Mouse (Mus musculus): Measurements from ENCODE around the gene Map3k11. TPM values are rescaled to one million over a fixed set of nuclear protein-coding genes. Genes with fewer than 3 reads are reported as not detected.

Gene Map3k11
- polyA plus RNA-seq (2015; fragmentation: Nextera tagmentation; extraction: Ambion mirVana) = 22.7 and 24.9 TPM in 2 replicates

DNA sequence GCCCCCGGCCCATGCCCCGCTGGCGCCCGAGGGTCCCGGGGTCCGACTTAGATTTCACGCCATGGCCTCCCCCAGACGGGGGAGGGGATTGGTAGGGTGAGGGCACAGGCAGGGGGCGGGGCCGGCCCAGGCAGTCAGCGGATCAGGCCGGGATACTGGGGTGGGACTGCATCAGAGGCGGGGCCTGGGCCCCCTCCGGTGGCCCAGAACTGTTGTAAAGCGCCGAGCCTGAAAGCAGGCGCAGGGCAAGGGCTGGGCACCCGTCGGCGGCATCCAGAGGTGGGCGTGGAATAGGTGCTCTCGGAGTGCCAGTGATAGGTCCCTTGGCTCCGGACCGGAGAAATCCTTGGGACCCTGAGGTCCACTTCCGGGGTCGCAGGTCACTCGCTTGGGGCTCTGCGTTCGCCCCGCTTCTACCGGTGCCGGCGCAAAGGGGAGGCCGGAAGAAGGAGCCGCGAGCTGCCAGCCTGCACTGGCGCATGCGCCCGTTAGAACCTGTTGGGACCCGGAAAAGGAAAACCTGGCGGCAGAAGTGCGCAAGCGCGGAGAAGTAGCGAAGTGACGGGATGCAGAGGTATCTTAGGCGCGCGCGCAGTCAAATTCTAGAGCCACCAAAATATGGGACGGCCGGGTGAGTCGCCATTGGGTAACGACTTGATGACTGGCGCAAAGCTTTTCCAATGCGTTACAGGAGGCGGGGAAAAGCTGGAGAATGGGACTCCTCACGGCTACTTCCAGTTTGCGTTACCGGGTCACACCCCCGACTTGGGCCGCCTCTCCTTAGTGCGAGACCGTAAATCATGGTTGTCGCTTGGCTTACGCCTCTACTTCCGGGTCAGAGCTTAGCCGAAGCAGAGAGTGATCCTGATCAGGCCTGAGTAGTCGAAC is at the start of gene Map3k11, which contains the start of gene Pcnx3:
Gene Map3k11 (plus strand): TSS at position 543 of the 888 bp plus-strand sequence.
Gene Pcnx3 (minus strand): TSS at position 709 of the 888 bp plus-strand sequence.
- peak within 1 kb of the TSS; percentile 88 for H3K4me3 ChIP-seq
- under 1% methylated on average over 69 of the region's 69 CpGs for WGBS
- peak within 1 kb of the TSS; percentile 100 for H3K4me2 ChIP-seq
- peak within 1 kb of the TSS; percentile 97 for H3K27ac ChIP-seq
- no peaks in the 10 kb centered on the region for H3K27me3 ChIP-seq
- peaks cover 47% of the 10 kb centered on the region for H3K36me3 ChIP-seq
- H3K4me1 ChIP-seq = peaks cover 49% of the 10 kb centered on the region
- peak within 1 kb of the TSS; percentile 85 for H3K9ac ChIP-seq
- peak; percentile 92 for ATAC-seq (ENCODE audit: insufficient number of reproducible peaks, low FRiP score, low TSS enrichment, low read depth)
- no peaks in the 10 kb centered on the region for H3K9me3 ChIP-seq

DNA sequence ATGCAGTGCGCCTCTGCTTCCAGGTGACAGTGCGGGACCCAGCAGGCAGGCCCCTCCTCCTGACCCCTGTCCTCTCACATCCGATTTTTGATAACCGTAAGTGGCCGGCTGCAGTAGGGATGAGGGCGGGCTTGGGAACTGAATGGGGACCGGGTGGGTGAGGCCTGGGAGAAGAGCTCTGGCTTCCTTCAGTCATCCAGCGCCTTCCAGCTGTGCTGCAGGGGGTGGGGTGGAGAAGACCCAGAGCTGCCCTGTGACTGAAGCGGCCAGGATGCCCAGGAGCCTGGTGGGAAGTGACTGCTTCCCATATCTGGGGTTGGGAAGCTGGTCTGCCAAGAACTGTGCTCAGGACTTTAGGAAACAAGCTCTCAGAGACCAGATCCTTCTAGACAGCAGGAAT is 48.2 kb upstream of the Map3k11 start:
- Histone ChIP-seq H3K4me1 (peaks cover 25% of the 10 kb centered on the region), H3K4me3 (no peak overlapping the region), H3K9me3 (no peaks in the 10 kb centered on the region), H3K27me3 (no peaks in the 10 kb centered on the region), H3K27ac (no peak overlapping the region), H3K36me3 (peaks cover 67% of the 10 kb centered on the region), H3K4me2 (no peak overlapping the region), H3K9ac (no peak overlapping the region)
- ATAC-seq (ENCODE audit: insufficient number of reproducible peaks, low FRiP score, low TSS enrichment, low read depth) = no peak
- WGBS = 61% methylated on average over 9 of the region's 9 CpGs

DNA sequence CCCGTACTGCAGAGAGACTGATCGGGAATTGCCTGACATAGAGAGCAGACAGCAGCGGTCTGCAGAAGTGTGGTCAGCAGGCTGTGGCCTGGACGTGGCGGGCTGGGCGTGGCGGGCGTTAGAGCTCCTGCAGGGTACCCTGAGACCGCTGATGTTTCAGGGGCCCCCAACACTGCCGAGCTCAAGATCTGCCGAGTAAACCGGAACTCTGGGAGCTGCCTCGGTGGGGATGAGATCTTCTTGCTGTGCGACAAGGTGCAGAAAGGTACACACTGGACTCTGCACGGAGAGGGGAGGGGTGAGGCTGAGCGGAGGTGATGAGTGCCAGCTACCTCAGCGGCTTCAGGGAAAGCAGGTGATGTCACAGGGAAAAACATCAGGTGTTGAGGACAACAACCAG is 47.5 kb upstream of the Map3k11 start:
- Histone ChIP-seq H3K27me3 (no peaks in the 10 kb centered on the region), H3K4me2 (no peak overlapping the region), H3K9me3 (no peaks in the 10 kb centered on the region), H3K27ac (no peak overlapping the region), H3K4me1 (peaks cover 25% of the 10 kb centered on the region), H3K9ac (no peak overlapping the region), H3K4me3 (no peak overlapping the region), H3K36me3 (peaks cover 74% of the 10 kb centered on the region)
- no peak for ATAC-seq (ENCODE audit: insufficient number of reproducible peaks, low FRiP score, low TSS enrichment, low read depth)
- WGBS = 89% methylated on average over 17 of the region's 17 CpGs

DNA sequence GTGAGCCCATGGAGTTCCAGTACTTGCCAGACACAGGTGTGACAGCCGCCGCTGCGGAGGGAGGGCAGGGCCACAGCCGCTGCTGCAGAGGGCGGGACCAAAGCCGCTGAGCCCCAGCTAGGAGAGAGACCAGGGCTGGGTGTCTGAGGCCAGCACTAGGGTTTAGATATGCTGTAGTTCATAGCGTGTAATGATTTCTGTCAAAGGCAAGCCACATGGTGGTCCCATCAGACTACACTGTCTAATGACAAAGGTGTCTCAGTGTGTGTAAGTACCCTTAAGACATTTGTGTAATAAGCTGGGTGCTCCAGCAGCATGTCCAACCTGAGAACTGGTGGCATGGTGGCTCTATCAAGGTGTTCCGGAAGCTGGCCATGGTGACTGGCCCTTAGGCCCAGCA is 46.9 kb upstream of the Map3k11 start:
- Histone ChIP-seq H3K4me2 (no peak overlapping the region), H3K27me3 (no peaks in the 10 kb centered on the region), H3K9ac (no peak overlapping the region), H3K4me1 (peaks cover 22% of the 10 kb centered on the region), H3K36me3 (peaks cover 79% of the 10 kb centered on the region), H3K9me3 (no peaks in the 10 kb centered on the region), H3K4me3 (no peak overlapping the region), H3K27ac (no peak overlapping the region)
- WGBS = 90% methylated on average over 8 of the region's 8 CpGs
- ATAC-seq (ENCODE audit: insufficient number of reproducible peaks, low FRiP score, low TSS enrichment, low read depth) = no peak

DNA sequence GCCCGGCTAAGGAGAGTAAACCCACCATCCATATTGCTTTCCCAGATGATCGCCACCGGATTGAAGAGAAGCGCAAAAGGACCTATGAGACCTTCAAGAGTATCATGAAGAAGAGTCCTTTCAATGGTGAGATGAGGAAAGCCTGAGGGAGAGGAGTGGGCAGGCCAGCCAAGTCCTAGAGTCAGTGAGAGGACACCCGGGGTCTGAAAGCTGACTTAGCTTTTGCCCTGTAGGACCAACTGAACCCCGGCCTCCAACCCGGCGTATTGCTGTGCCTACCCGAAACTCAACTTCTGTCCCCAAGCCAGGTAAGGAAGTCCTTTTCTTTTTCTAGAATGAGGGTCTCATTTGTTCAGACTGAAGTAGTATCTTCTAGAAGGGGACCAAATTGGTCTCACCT is 43.3 kb upstream of the Map3k11 start:
- H3K27me3 ChIP-seq = no peaks in the 10 kb centered on the region
- ATAC-seq (ENCODE audit: insufficient number of reproducible peaks, low FRiP score, low TSS enrichment, low read depth) = no peak
- 93% methylated on average over 9 of the region's 9 CpGs for WGBS
- no peak overlapping the region for H3K4me2 ChIP-seq
- H3K27ac ChIP-seq = no peak overlapping the region
- H3K4me3 ChIP-seq = no peak overlapping the region
- no peaks in the 10 kb centered on the region for H3K9me3 ChIP-seq
- peaks cover 77% of the 10 kb centered on the region for H3K36me3 ChIP-seq
- H3K4me1 ChIP-seq = peaks cover 14% of the 10 kb centered on the region
- H3K9ac ChIP-seq = no peak overlapping the region

DNA sequence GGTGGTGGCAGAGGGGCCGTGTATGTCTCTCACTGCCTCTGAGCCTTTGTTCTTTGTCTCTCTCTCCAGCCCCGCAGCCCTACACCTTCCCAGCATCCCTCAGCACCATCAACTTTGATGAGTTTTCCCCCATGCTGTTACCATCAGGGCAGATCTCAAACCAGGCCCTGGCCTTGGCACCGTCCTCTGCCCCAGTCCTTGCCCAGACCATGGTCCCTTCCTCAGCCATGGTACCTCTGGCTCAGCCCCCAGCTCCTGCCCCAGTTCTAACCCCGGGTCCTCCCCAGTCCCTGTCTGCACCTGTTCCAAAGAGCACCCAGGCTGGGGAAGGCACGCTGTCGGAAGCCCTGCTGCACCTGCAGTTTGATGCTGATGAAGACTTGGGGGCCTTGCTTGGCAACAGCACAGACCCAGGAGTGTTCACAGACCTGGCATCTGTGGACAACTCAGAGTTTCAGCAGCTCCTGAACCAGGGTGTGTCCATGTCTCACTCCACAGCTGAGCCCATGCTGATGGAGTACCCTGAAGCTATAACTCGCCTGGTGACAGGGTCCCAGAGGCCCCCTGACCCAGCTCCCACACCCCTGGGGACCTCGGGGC is 41.7 kb upstream of the Map3k11 start:
- no peak for ATAC-seq (ENCODE audit: insufficient number of reproducible peaks, low FRiP score, low TSS enrichment, low read depth)
- Histone ChIP-seq H3K4me1 (peaks cover 14% of the 10 kb centered on the region), H3K4me3 (no peak overlapping the region)

DNA sequence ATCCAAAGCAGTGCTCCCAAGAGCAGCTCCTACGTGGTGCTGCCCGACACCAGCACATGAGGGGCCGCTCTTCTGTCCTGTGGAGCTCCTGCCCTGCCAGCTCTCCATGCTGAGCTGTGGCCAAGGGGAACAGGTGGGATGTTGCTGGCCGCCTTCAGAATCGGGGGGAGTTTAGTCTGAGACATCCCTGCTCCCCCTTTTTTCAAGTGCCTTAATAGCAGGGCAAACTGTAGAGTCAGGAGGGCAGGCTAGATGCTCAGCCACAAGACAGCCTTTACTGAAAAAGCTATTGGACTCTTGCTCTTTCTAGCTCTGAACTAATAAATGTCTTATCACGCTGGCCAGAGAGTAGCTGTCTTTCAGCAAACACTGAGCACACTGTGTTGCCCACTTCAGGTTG is 40.8 kb upstream of the Map3k11 start:
- Histone ChIP-seq H3K27me3 (no peaks in the 10 kb centered on the region), H3K9me3 (no peaks in the 10 kb centered on the region), H3K4me1 (peaks cover 14% of the 10 kb centered on the region), H3K4me3 (no peak overlapping the region), H3K4me2 (no peak overlapping the region), H3K36me3 (peaks cover 75% of the 10 kb centered on the region), H3K9ac (no peak overlapping the region), H3K27ac (peak overlapping the region; percentile 83)
- ATAC-seq (ENCODE audit: insufficient number of reproducible peaks, low FRiP score, low TSS enrichment, low read depth) = no peak
- 92% methylated on average over 6 of the region's 6 CpGs for WGBS

More for the DNA sequence above, 41.7 kb upstream of the Map3k11 start:
- Histone ChIP-seq H3K9ac (no peak overlapping the region), H3K4me2 (no peak overlapping the region), H3K9me3 (no peaks in the 10 kb centered on the region), H3K27ac (no peak overlapping the region), H3K27me3 (no peaks in the 10 kb centered on the region), H3K36me3 (peaks cover 75% of the 10 kb centered on the region)
- WGBS = 90% methylated on average over 8 of the region's 8 CpGs

DNA sequence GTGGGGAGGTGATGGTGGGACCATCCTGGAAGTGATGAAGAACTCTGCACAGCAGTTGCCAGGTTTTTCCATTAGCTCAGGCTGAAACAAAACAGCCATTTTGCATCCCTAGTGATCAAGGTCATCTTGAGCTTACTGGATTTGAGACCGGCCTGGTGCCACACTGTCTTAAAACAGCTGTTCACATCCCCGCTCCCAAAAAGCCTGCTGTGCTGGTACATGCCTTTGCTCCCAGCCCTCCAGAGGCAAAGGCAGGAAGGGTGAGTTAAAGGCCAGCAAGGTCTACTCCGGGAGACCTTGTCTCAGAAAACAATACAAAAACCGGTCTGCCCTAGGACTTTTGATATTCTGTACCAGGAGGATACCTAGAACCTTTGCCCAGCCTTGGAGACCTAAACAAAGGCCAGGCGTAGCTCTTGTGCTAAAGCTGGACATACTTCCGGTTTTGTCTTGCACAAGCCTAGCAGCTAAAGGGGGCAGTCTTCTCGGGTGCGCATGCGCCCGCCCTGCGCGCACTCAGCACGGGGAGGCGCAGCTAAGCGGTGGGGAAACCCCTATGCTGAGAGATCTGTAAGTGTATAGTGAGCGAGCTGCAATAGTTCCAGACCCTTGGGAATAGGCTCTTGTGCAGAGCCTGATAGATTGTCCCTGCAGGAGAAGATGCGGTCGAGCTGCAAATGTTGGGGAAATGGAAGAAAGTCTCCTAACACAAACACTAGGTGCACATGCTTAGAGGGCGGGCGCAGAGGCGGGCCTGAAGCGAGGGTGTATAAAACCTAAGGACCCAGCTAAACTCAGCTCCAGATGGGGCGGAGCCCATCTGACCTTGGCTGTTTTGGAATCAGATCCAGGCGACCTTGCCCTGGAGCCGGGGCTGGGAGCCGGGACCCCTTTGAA is 39.9 kb upstream of the Map3k11 start:
- Histone ChIP-seq H3K27me3 (no peaks in the 10 kb centered on the region), H3K27ac (peak overlapping the region; percentile 83), H3K9ac (no peak overlapping the region), H3K4me2 (peak overlapping the region; percentile 55), H3K4me1 (peaks cover 14% of the 10 kb centered on the region), H3K4me3 (peak overlapping the region; percentile 30), H3K36me3 (peaks cover 72% of the 10 kb centered on the region), H3K9me3 (no peaks in the 10 kb centered on the region)
- 11% methylated on average over 26 of the region's 26 CpGs for WGBS
- peak; percentile 82 for ATAC-seq (ENCODE audit: insufficient number of reproducible peaks, low FRiP score, low TSS enrichment, low read depth)

DNA sequence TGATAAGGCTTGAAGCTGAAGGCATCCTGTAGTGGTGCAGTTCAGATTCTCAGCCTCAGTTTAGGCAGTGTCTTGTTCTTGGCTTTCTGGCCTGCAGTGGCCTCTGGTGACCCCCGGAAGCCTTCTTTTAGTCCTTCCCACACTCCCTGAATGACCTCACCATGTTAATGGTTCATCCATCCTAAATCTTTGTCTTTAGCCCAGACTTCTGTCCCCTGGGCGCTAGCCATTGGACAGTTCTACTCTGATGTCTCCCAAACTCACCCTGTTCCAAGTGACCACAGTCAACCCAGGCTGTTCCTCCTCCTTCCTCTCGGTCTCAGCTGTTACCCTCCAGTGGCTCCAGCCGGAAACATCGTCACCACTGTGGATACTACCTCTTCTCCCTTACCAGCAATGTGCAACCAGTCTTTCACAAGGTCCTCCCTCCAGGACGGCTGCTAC is 39.2 kb upstream of the Map3k11 start:
- H3K27ac ChIP-seq = peak overlapping the region; percentile 83
- 67% methylated on average over 6 of the region's 6 CpGs for WGBS
- peaks cover 21% of the 10 kb centered on the region for H3K4me1 ChIP-seq

DNA sequence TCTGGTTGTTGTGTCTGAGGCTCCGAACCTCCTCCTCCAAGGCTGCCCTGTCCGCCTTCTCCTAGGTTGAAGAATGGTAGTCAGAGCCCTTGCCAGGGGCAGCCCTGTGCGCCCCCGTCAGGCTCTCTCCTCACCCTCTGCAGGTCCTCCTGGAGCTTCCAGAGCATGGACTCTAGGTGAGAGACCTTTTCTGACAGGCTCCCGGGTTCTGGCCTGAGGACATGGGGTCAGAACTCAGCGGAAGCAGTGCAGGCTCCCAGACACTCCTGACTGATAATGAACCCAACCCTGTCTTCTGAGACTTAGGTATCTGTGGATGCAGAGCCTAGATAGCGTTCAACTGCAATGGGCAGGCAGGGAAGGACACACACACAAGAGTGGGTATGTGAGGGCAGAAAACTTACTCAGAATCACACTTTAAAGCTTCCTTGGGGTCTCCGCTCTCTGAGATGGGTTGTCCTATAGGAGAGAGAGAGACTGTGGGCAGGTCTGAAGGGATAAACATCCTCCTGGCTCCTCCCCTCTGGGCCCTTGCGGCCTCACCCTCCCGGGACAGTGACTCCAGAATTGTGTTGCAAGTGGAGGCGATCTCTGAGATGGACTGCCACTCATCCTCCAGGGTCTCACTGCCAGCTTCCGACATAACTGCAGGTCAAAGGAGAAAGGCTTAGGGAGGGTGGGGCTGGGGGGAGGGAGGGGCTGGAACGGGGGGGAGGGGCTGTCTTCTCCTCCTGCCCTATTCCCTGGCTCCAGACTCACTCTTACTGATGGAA is 36.9 kb upstream of the Map3k11 start:
- Histone ChIP-seq H3K4me3 (no peak overlapping the region), H3K9me3 (no peaks in the 10 kb centered on the region), H3K36me3 (peaks cover 55% of the 10 kb centered on the region), H3K9ac (no peak overlapping the region), H3K27ac (no peak overlapping the region), H3K4me2 (no peak overlapping the region), H3K27me3 (peaks cover 22% of the 10 kb centered on the region), H3K4me1 (peaks cover 33% of the 10 kb centered on the region)
- 58% methylated on average over 13 of the region's 13 CpGs for WGBS
- no peak for ATAC-seq (ENCODE audit: insufficient number of reproducible peaks, low FRiP score, low TSS enrichment, low read depth)

More for the DNA sequence above, 39.2 kb upstream of the Map3k11 start:
- Histone ChIP-seq H3K27me3 (peaks cover 5% of the 10 kb centered on the region), H3K36me3 (peaks cover 70% of the 10 kb centered on the region), H3K9ac (no peak overlapping the region), H3K4me3 (peak overlapping the region; percentile 30), H3K4me2 (peak overlapping the region; percentile 55), H3K9me3 (no peaks in the 10 kb centered on the region)
- ATAC-seq (ENCODE audit: insufficient number of reproducible peaks, low FRiP score, low TSS enrichment, low read depth) = no peak

DNA sequence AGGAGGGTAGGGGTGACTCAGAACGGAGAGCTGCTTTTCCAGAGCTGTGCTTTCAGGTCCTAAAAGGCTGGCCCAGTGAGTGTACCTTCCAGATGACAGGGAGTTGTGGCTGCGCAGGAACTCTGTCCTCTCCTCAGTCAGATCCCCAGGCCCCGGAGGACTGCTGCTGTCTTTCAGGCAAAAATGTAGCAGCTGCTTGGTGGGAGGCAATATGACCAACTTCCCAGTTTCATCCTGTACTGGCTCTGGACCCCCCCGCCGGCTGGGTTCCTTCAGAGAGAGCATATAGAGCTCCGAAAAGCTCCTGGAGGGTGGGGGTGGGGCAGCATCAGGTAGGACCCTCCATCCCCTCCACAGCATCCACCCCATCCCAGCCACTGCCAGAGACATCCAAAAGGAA is 36.0 kb upstream of the Map3k11 start:
- H3K4me3 ChIP-seq = no peak overlapping the region
- no peak overlapping the region for H3K4me2 ChIP-seq
- no peak overlapping the region for H3K9ac ChIP-seq
- H3K9me3 ChIP-seq = no peaks in the 10 kb centered on the region
- H3K36me3 ChIP-seq = peaks cover 46% of the 10 kb centered on the region
- WGBS = 81% methylated on average over 6 of the region's 6 CpGs
- ATAC-seq (ENCODE audit: insufficient number of reproducible peaks, low FRiP score, low TSS enrichment, low read depth) = no peak
- H3K27me3 ChIP-seq = peaks cover 22% of the 10 kb centered on the region
- peaks cover 33% of the 10 kb centered on the region for H3K4me1 ChIP-seq
- H3K27ac ChIP-seq = no peak overlapping the region

All from limb, embryonic 15.5 days (tissue).